Mouse (Mus musculus) MEL (cell line): ENCODE measurements around the gene Ppp2r2d.

Experiments used
- CTCF ChIP-seq, 3 experiments: IDR thresholded peaks in 2 of 3; conservative IDR thresholded peaks in 1 of 3; 2 replicates each; pipeline ENCODE4 v1.5.1; 2011 to 2012; ENCODE audit warnings: low read length in 3 of 3, low read depth in 2 of 3, mild to moderate bottlenecking in 2 of 3, improper control_type of control experiment in 1 of 3, inconsistent platforms in 1 of 3, mixed read lengths in 1 of 3, moderate library complexity in 1 of 3; ENCODE audit not compliant: control insufficient read depth in 1 of 3, insufficient read depth in 1 of 3, poor library complexity in 1 of 3, severe bottlenecking in 1 of 3
- EP300 ChIP-seq, 2 experiments: IDR thresholded peaks; 2 replicates each; pipeline ENCODE4 v1.6.1; 2011; ENCODE audit warnings: improper control_type of control experiment in 2 of 2, low read length in 2 of 2, low read depth in 1 of 2, mild to moderate bottlenecking in 1 of 2
- HCFC1 ChIP-seq: IDR thresholded peaks from 2 replicates; pipeline ENCODE4 v1.6.1; 2012; ENCODE audit warnings: low read depth, mild to moderate bottlenecking, inconsistent platforms, low read length, improper control_type of control experiment, moderate library complexity
- MAX ChIP-seq: IDR thresholded peaks from 2 replicates; pipeline ENCODE4 v1.6.1; 2011; ENCODE audit warnings: low read length, improper control_type of control experiment
- MAZ ChIP-seq: IDR thresholded peaks from 2 replicates; pipeline ENCODE4 v1.6.1; 2012; ENCODE audit warnings: low read depth, mild to moderate bottlenecking, inconsistent platforms, low read length, improper control_type of control experiment
- MEF2A ChIP-seq: IDR thresholded peaks from 2 replicates; pipeline ENCODE4 v1.6.1; 2014; ENCODE audit warnings: low read depth, mild to moderate bottlenecking, inconsistent platforms, low read length, improper control_type of control experiment; ENCODE audit not compliant: poor library complexity, insufficient replicate concordance, severe bottlenecking; ENCODE audit errors: extremely low read depth
- MYC ChIP-seq: IDR thresholded peaks from 2 replicates; pipeline ENCODE4 v1.6.1; 2011; ENCODE audit warnings: low read depth, mild to moderate bottlenecking, low read length, improper control_type of control experiment, moderate library complexity
- NRF1 ChIP-seq: IDR thresholded peaks from 2 replicates; pipeline ENCODE4 v1.6.1; 2014; ENCODE audit warnings: low read depth, mild to moderate bottlenecking, inconsistent platforms, low read length, improper control_type of control experiment, moderate library complexity; ENCODE audit not compliant: poor library complexity, insufficient read depth, severe bottlenecking
- POLR2A ChIP-seq, 2 experiments: IDR thresholded peaks; 2 replicates each; pipeline ENCODE4 v1.6.1; 2011 to 2012; ENCODE audit warnings: low read length in 2 of 2, mild to moderate bottlenecking in 2 of 2, control low read depth in 1 of 2, improper control_type of control experiment in 1 of 2, low read depth in 1 of 2, moderate library complexity in 1 of 2; ENCODE audit not compliant: control insufficient read depth in 1 of 2, insufficient read depth in 1 of 2, poor library complexity in 1 of 2
- TCF12 ChIP-seq: IDR thresholded peaks from 2 replicates; pipeline ENCODE4 v1.6.1; 2014; ENCODE audit warnings: low read depth, mild to moderate bottlenecking, inconsistent platforms, low read length, improper control_type of control experiment, moderate library complexity
- ZNF384 ChIP-seq: IDR thresholded peaks from 2 replicates; pipeline ENCODE4 v1.6.1; 2012; ENCODE audit warnings: low read depth, mild to moderate bottlenecking, inconsistent platforms, low read length, improper control_type of control experiment

GRCm38 (mm10) chr7:138898122-138898521 lies 52.2 kb downstream of the Ppp2r2d start:
- TF ChIP-seq TCF12 (no peak), NRF1 (no peak), MYC (no peak), ZNF384 (no peak), MAZ (no peak), POLR2A (IDR thresholded peaks at IDR 0.05; ENCODE audit: control insufficient read depth in 1 of 2, insufficient read depth in 1 of 2, low read depth in 1 of 2, low read length in 2 of 2, poor library complexity in 1 of 2) (no peak), MEF2A (no peak), EP300 (IDR thresholded peaks at IDR 0.05; ENCODE audit: low read depth in 1 of 2, low read length in 2 of 2) (no peak), CTCF (IDR thresholded peaks at IDR 0.05 in 2 of 3, conservative IDR thresholded peaks at IDR 0.05 in 1 of 3; ENCODE audit: control insufficient read depth in 1 of 3, insufficient read depth in 1 of 3, low read depth in 2 of 3, low read length in 3 of 3, poor library complexity in 1 of 3, severe bottlenecking in 1 of 3) (no peak), HCFC1 (no peak), MAX (no peak)
